Mouse (Mus musculus) frontal cortex, postnatal 36 days (tissue): ENCODE results near the gene Olfr288.

Experiments
- DNase-seq, 2 experiments: peaks; one replicate each; pipeline ENCODE4 v3.0.0; 2022; ENCODE audit warnings: low spot score in 2 of 2

Olfr288 gene

GRCm38 (mm10) chr15:98166963-98167644 is 28.2 kb downstream of the Olfr288 start, which contains the start of gene Ccdc184:
Ccdc184 (plus strand) TSS chr15:98167158.
- peak; percentile 26 to 44 for DNase-seq

DNA sequence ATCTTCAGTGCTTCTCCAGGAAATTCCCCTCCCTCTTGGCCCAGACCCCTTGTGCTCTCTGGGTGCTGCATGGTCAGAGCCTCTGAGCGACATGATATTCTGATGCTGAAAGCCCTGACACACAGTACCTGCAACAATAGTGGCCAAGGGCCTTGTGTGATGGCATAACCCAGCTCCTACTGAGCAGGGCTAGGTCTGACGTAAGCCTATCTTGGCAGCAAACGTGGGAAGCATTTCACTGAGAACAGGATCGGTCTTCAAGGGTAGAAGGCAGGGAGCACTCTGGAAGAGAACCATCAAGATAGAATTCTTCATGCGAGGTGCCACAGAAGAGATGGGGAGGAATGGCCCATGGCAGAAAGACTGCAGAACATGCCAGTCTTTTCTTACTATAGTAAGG is 29.8 kb downstream of the Olfr288 start, which contains the start of gene Asb8:
TSS of gene Asb8 (minus strand) at position 101 of the 400 bp plus-strand sequence.
- no peak for DNase-seq

DNA sequence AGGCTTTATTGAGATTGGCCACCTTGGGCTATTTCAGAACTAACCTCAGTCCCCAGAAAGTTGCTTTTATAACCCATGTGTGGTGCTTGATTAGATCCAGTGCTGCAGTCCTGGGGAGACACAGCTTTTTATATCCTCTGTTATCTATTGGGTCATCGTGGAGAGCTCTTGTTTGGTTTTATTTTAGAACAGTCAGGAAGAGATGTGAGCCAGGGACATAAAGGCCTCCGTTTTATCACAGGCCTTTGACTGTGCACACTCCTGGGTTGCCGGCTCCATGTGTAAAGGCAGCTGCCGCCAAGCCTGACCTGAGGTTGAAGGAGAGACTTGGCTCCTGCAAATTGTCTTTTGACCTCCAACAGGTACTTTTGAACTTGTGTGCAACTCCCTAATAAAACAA is 32.8 kb downstream of the Olfr288 start:
- DNase-seq = no peak

- no peak for DNase-seq
These were observed 34.1 kb downstream of the Olfr288 start for GRCm38 (mm10) chr15:98161026-98161805.

DNA sequence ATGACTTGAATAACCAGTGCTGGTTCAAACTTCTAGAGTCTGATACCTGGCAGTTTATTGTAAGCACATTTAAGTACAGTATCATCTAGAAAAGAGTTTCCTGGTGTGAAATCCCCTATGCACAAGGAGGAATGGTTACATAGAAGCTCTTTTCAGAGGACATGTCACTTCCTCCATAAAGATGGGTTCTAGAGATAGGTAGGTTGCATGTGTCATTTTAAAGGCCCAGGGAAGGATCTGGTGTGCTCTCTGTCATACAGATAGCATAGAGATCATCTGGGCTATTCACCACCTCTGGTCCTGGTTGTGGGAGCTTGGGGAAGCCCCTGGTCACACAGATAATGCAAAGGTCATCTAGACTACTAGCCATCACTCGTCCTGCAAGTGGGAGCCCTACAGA is 38.1 kb downstream of the Olfr288 start:
- no peak for DNase-seq

- DNase-seq = no peak
These were observed 39.4 kb downstream of the Olfr288 start for GRCm38 (mm10) chr15:98155944-98156343.

DNA sequence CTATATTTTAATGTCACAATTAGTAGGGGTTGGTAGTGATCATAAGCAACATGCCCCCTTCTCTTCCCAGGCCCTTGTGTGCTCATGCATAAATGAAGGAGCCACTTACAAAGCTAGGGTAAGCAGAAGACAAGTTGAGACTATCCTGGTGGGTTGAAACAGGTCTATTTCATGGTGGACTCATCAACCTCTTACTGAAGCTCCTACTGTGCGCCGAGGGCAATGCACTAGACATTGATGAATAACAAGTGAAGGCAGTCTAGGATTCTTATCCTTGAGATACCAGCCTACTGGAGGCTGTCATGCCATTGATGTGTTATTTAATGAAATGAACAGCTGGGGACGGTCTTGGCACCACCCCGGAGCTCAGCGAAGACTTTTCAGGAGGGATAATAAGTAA is 40.1 kb downstream of the Olfr288 start:
- no peak for DNase-seq

GRCm38 (mm10) chr15:98154631-98155030 is 40.7 kb downstream of the Olfr288 start:
- no peak for DNase-seq

GRCm38 (mm10) chr15:98154146-98154545 is 41.2 kb downstream of the Olfr288 start:
- DNase-seq = no peak

DNA sequence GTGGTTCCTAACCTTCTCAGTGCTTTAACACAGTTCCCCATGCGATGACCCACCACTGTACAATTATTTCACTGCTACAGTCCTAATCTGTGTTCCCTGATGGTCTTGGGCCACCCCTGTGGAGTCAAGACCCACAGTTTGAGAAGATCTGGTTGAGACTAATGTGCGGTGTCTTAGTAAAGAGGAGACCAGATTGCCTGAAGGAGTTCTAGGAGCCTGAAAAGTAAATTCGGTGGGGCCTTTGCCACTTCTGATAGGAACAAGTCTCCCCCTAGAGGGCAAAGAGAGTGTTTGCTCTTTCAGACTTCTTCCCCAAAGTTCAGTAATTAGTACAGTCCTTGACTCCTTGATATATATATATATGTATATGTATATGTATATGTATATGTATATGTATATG is 41.7 kb downstream of the Olfr288 start:
- peak in 1 of 2 experiments; percentile 38 for DNase-seq

- no peak for DNase-seq
These were observed 42.4 kb downstream of the Olfr288 start for GRCm38 (mm10) chr15:98152916-98153315.

GRCm38 (mm10) chr15:98149166-98149602 is 46.2 kb downstream of the Olfr288 start:
- DNase-seq = no peak

DNA sequence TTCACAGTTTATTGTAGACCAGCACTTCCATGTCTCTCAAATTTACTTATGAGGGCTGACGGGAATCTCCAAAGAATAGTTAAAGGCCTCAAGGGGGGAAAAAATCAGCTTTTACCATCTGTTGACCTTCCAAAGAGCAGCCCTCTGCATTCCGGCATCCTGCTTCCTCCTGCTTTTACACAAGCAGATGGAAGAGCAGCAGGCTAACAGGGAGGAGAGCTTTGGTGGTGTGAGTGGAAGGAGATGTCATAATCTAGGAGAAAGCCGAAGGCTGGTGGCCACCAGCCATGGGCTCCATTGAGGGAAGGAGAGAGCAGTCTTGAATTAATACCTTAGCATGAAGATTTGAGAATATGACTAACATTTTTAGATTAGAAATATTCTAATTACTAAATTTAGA is 47.0 kb downstream of the Olfr288 start:
- no peak for DNase-seq

GRCm38 (mm10) chr15:98145559-98146181 is 49.7 kb downstream of the Olfr288 start:
- peak; percentile 92 to 96 for DNase-seq

GRCm38 (mm10) chr15:98144861-98145507 is 50.4 kb downstream of the Olfr288 start:
- no peak for DNase-seq

DNA sequence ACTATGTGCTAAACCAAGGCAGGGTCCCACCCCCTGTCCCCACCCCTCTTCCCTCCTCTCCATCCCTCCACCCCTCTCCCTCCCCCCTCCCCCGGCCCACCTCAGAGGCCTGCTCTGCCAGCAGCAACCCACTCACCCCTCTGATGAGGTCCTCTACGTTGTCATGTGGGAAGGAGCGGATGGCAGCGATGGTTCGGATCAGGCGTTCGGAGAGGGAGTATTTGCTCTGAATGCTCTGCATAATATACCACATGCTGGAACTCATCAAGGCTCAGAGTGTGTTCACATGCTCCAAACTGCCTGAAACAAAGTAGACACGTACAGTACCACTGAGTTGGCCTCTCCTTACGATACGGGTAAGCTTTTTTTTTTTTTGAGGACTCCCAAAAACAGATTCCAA is 52.8 kb downstream of the Olfr288 start:
- DNase-seq = no peak

DNA sequence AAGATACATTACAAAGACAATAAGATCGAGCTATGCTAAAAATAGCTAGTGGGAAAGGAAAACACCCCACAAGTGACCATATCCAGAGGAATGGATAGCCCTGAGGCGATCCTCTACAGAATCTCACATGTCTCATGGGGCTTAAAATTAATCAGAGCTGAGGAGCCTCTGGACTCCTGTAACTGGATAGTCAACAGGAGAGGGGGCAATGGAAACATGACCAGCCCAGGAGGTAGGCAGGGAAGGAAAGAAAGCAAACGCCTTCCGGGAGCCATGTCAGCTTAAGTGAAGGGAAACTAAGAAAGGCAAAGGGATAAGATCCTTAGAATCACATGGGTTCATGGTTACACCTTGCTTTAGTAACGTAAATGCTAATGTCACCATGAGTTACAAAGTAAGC is 54.5 kb downstream of the Olfr288 start:
- DNase-seq = no peak

GRCm38 (mm10) chr15:98139763-98140162 is 55.6 kb downstream of the Olfr288 start:
- no peak for DNase-seq

GRCm38 (mm10) chr15:98136871-98137270 is 58.5 kb downstream of the Olfr288 start:
- DNase-seq = no peak
